Mouse (Mus musculus): Measurements from ENCODE around the gene Alox5ap. TPM values are rescaled to one million over a fixed set of nuclear protein-coding genes. Genes with fewer than 3 reads are reported as not detected.

Gene Alox5ap
- polyA plus RNA-seq (2017; shearing (Covaris generic)), result 1 to 10 TPM; 2.8 to 5.1 TPM

DNA sequence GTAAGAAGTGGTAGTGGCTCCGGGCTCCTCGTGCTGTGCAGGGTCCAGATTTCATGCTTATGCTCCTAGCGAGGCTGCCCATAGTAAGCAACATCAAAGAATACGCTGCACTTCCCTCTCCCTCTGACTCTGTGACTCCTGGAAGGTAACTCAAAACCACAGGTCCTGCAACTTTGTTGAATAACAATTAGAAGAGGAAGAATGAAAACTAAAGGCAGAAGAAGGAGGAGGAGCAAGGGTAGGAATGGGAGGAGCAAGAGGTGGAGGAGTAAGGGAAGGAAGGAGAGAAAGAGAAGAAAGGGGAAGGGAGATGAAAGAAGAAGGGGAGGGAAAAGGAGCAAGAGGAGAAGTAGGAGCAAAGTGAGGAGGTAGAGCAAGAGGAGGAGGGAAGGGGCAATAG is at the start of gene Alox5ap:
Gene Alox5ap (plus strand): TSS at position 363 of the 400 bp plus-strand sequence.

Other genes with a start within 250 kb of the Alox5ap start
- 10 to 100 TPM; 30.5 to 38.7 TPM for gene Uspl1, start 80.4 kb upstream of the Alox5ap start, polyA plus RNA-seq (2017; shearing (Covaris generic))
- 100 to 1,000 TPM; 227 to 265 TPM for gene Hmgb1, start 80.3 kb upstream of the Alox5ap start, polyA plus RNA-seq (2017; shearing (Covaris generic))
- 1 to 10 TPM; 1.5 to 1.8 TPM for gene Medag, start 147.0 kb downstream of the Alox5ap start, polyA plus RNA-seq (2017; shearing (Covaris generic))
- gene Tex26, start 174.9 kb downstream of the Alox5ap start, polyA plus RNA-seq (2017; shearing (Covaris generic)), result under 1 TPM; 0.14 to 0.26 TPM